Mouse (Mus musculus) E14TG2a.4 (cell line): Measurements from ENCODE around the gene Sept12.

Source experiments
- CTCF ChIP-seq: conservative IDR thresholded peaks from 2 replicates; pipeline ENCODE4 v1.5.1; 2014; ENCODE audit warnings: low read length
- NANOG ChIP-seq: IDR thresholded peaks from 2 replicates; pipeline ENCODE4 v1.6.1; 2014; ENCODE audit warnings: borderline replicate concordance, low read length, mixed read lengths
- POU5F1 ChIP-seq: IDR thresholded peaks from 2 replicates; pipeline ENCODE4 v1.6.1; 2014; ENCODE audit warnings: low read length, borderline replicate concordance

- TF ChIP-seq CTCF (no peak), POU5F1 (no peak), NANOG (no peak)
Observed at GRCm38 (mm10) chr16:4984717-4985116, 12.9 kb downstream of the Sept12 start.
